13 mouse cellular contexts compared by ENCODE assay signal in the genomic region with DNA sequence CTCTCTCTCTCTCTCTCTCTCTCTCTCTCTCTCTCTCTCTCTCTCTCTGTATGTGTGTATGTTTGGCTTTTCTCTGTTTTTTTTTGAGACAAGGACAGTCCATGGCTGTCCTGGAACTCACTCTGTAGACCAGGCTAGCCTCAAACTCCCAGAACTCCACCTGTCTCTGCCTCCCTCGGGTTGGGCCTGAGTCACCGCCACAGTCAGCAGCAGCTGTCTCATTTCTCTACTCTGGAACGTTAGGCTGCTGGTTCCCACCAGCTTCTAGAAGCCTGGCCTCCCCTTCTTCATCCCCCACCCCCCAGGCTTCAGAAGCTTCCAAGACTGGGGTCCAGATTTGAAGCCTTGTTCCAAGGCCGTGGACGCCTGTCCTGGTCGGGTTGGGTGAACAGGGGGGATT. TPM values are rescaled to one million over a fixed set of nuclear protein-coding genes. Genes with fewer than 3 reads are reported as not detected.
DNase-seq lines count a peak whose midpoint lies in the region; ATAC-seq and TF ChIP-seq lines count a peak whose summit lies in the region.
"Had no signal": no experiment of that assay in that cellular context is flagged by ENCODE, and none has a peak within 500 bp of the region (broad histone marks: within the 10 kb centered on the region; RNA-seq: fewer than 3 reads in every experiment).

No protein-coding gene starts in this region.

- H3K4me1 ChIP-seq in heart, embryonic 13.5 days: peaks cover 25% of the 10 kb centered on the region
- H3K4me1 ChIP-seq in hindbrain, embryonic 15.5 days (replicated peaks): peaks cover 8% of the 10 kb centered on the region
- peaks cover 5% of the 10 kb centered on the region for H3K4me1 ChIP-seq in midbrain, embryonic 11.5 days (ENCODE audit: control insufficient read depth, insufficient read depth, low read length)

- H3K79me3 ChIP-seq in C2C12 (ENCODE audit: low read depth): no peaks in the 10 kb centered on the region

- peak overlapping the region; percentile 59 for H3K4me2 ChIP-seq in heart, embryonic 13.5 days
- peak overlapping the region; percentile 49 for H3K4me2 ChIP-seq in hindbrain, embryonic 15.5 days
- H3K4me2 ChIP-seq in midbrain, embryonic 11.5 days: no peak overlapping the region

- peaks cover 20% of the 10 kb centered on the region; the same call in 1 of the 2 replicates for H3K36me3 ChIP-seq in heart, embryonic 13.5 days
- H3K36me3 ChIP-seq in C2C12 (ENCODE audit: control insufficient read depth, insufficient read depth): peaks cover 14% of the 10 kb centered on the region
- no peaks in the 10 kb centered on the region for H3K36me3 ChIP-seq in hindbrain, embryonic 15.5 days
- H3K36me3 ChIP-seq in midbrain, embryonic 11.5 days (ENCODE audit: control insufficient read depth, insufficient read depth, low read length): no peaks in the 10 kb centered on the region

- no peaks in the 10 kb centered on the region for H3K79me2 ChIP-seq in C2C12 (ENCODE audit: control insufficient read depth, insufficient read depth)

- no peak for TF ChIP-seq CTCF in C2C12 (IDR thresholded peaks at IDR 0.05; ENCODE audit: control insufficient read depth, insufficient read depth, insufficient read length)

- no peak overlapping the region for H3ac ChIP-seq in C2C12 (ENCODE audit: control insufficient read depth, insufficient read length, low read depth)

- no peak for ATAC-seq in heart, embryonic 13.5 days (ENCODE audit: extremely low read depth, insufficient number of reproducible peaks, low FRiP score, low TSS enrichment)
- ATAC-seq in hindbrain, embryonic 15.5 days (ENCODE audit: low FRiP score, low read depth): no peak
- no peak for ATAC-seq in midbrain, embryonic 11.5 days (ENCODE audit: low FRiP score)

- no peak overlapping the region for H3K4me3 ChIP-seq in heart, embryonic 13.5 days
- H3K4me3 ChIP-seq in C2C12 (ENCODE audit: insufficient read depth, poor library complexity, severe bottlenecking): no peak overlapping the region
- no peak overlapping the region for H3K4me3 ChIP-seq in hindbrain, embryonic 15.5 days
- no peak overlapping the region for H3K4me3 ChIP-seq in midbrain, embryonic 11.5 days (ENCODE audit: low read depth, low read length)
- H3K4me3 ChIP-seq: layer of hippocampus, adult 2 months had no signal

- DNase-seq in heart, adult 18-20 months: no peak
- DNase-seq in midbrain, embryonic 11.5 days (ENCODE audit: low spot score, missing footprints): no peak
- DNase-seq in retina, postnatal 1 day: no peak
- DNase-seq in spleen, postnatal 14 days (ENCODE audit: low spot score in 2 of 2): no peak
- no peak for DNase-seq in right cerebral cortex, postnatal 36 days (ENCODE audit: low spot score in 2 of 2)

- peak overlapping the region; percentile 10; the same call in 1 of the 2 replicates for H3K9ac ChIP-seq in heart, embryonic 13.5 days
- no peak overlapping the region for H3K9ac ChIP-seq in hindbrain, embryonic 15.5 days
- H3K9ac ChIP-seq in midbrain, embryonic 11.5 days (ENCODE audit: low read length): peak overlapping the region; percentile 62

- H3K27ac ChIP-seq in heart, embryonic 13.5 days (replicated peaks): no peak overlapping the region
- H3K27ac ChIP-seq in hindbrain, embryonic 15.5 days (replicated peaks): no peak overlapping the region
- H3K27ac ChIP-seq in midbrain, embryonic 11.5 days (ENCODE audit: low read depth, low read length): no peak overlapping the region
- H3K27ac ChIP-seq: layer of hippocampus, adult 2 months had no signal

- H3K9me3 ChIP-seq in heart, embryonic 13.5 days: no peaks in the 10 kb centered on the region
- H3K9me3 ChIP-seq in hindbrain, embryonic 15.5 days: no peaks in the 10 kb centered on the region
- H3K9me3 ChIP-seq in midbrain, embryonic 11.5 days (ENCODE audit: control insufficient read depth, low read length): no peaks in the 10 kb centered on the region

- WGBS in heart, embryonic 13.5 days: 56% methylated on average over 6 of the region's 6 CpGs
- WGBS in hindbrain, embryonic 15.5 days: 78% methylated on average over 6 of the region's 6 CpGs
- WGBS in midbrain, embryonic 11.5 days: 72% methylated on average over 6 of the region's 6 CpGs

- H3K27me3 ChIP-seq in heart, embryonic 13.5 days (replicated peaks): no peaks in the 10 kb centered on the region
- no peaks in the 10 kb centered on the region for H3K27me3 ChIP-seq in C2C12 (ENCODE audit: control insufficient read depth, insufficient read depth, insufficient read length)
- no peaks in the 10 kb centered on the region for H3K27me3 ChIP-seq in hindbrain, embryonic 15.5 days
- H3K27me3 ChIP-seq in midbrain, embryonic 11.5 days (ENCODE audit: control insufficient read depth, insufficient read depth, low read length): no peaks in the 10 kb centered on the region
- H3K27me3 ChIP-seq: CH12.LX had no signal

TF ChIP-seq in C2C12, 6 proteins besides CTCF, POLR2A, EP300 and RAD21:
- TF ChIP-seq CEBPB (IDR thresholded peaks at IDR 0.05; ENCODE audit: low read depth) (no peak), MYOD1 (IDR thresholded peaks at IDR 0.05; ENCODE audit: control insufficient read depth, insufficient read length, low read depth) (peak; percentile 91)

RNA-seq across cellular contexts. Expression of gene Slc22a20, which starts 3.6 kb away (rescaled TPM):
- polyA plus RNA-seq in heart, embryonic 13.5 days (2015; fragmentation: Nextera tagmentation; extraction: Ambion mirVana): not detected in 2 replicates
- not detected for total RNA-seq in heart, adult 18-20 months (2021)
- polyA plus RNA-seq in C2C12 (2012; fragmentation: generic; extraction: Trizol): not detected
- polyA plus RNA-seq in hindbrain, embryonic 15.5 days (2015; fragmentation: Nextera tagmentation; extraction: Ambion mirVana): not detected in 2 replicates
- not detected in 2 replicates for polyA plus RNA-seq in midbrain, embryonic 11.5 days (2014; fragmentation: Nextera tagmentation; extraction: Ambion mirVana)
- total RNA-seq: CH12.LX; hematopoietic stem cell, adult 5-6 weeks; layer of hippocampus, adult 2 months had no signal
- polyA plus RNA-seq: cortical plate, adult 2 months; limb, embryonic 14.5 days had no signal

RNA-seq across cellular contexts. Expression of gene Pola2, which starts 25.6 kb away (rescaled TPM):
- 47.2 and 49.5 TPM in 2 replicates for polyA plus RNA-seq in heart, embryonic 13.5 days (2015; fragmentation: Nextera tagmentation; extraction: Ambion mirVana)
- total RNA-seq in heart, adult 18-20 months (2021): 10 to 100 TPM in 1 of 2 experiments, 1 to 10 TPM in 1; 8.7 to 10.6 TPM
- polyA plus RNA-seq in C2C12 (2012; fragmentation: generic; extraction: Trizol): 45.1 TPM
- polyA plus RNA-seq in hindbrain, embryonic 15.5 days (2015; fragmentation: Nextera tagmentation; extraction: Ambion mirVana): 26.7 and 28.1 TPM in 2 replicates
- 74.4 and 82.7 TPM in 2 replicates for polyA plus RNA-seq in midbrain, embryonic 11.5 days (2014; fragmentation: Nextera tagmentation; extraction: Ambion mirVana)

RNA-seq across cellular contexts. Expression of gene Capn1, which starts 26.1 kb away (rescaled TPM):
- 5.3 and 6.0 TPM in 2 replicates for polyA plus RNA-seq in heart, embryonic 13.5 days (2015; fragmentation: Nextera tagmentation; extraction: Ambion mirVana)
- 10 to 100 TPM; 32.0 to 40.4 TPM for total RNA-seq in heart, adult 18-20 months (2021)
- polyA plus RNA-seq in C2C12 (2012; fragmentation: generic; extraction: Trizol): 36.9 TPM
- polyA plus RNA-seq in hindbrain, embryonic 15.5 days (2015; fragmentation: Nextera tagmentation; extraction: Ambion mirVana): 4.8 and 5.8 TPM in 2 replicates
- 3.9 and 4.0 TPM in 2 replicates for polyA plus RNA-seq in midbrain, embryonic 11.5 days (2014; fragmentation: Nextera tagmentation; extraction: Ambion mirVana)

RNA-seq across cellular contexts. Expression of gene Syvn1, which starts 56.8 kb away (rescaled TPM):
- polyA plus RNA-seq in heart, embryonic 13.5 days (2015; fragmentation: Nextera tagmentation; extraction: Ambion mirVana): 17.6 and 18.6 TPM in 2 replicates
- total RNA-seq in heart, adult 18-20 months (2021): 10 to 100 TPM; 21.1 to 21.3 TPM
- polyA plus RNA-seq in C2C12 (2012; fragmentation: generic; extraction: Trizol): 18.7 TPM
- polyA plus RNA-seq in hindbrain, embryonic 15.5 days (2015; fragmentation: Nextera tagmentation; extraction: Ambion mirVana): 32.9 and 39.8 TPM in 2 replicates
- 18.6 and 23.1 TPM in 2 replicates for polyA plus RNA-seq in midbrain, embryonic 11.5 days (2014; fragmentation: Nextera tagmentation; extraction: Ambion mirVana)
